Mouse (Mus musculus): ENCODE measurements around the gene Afg3l1.
"Not testable (repeated sequence)": the region's sequence is repeated elsewhere in the genome, so short reads cannot be mapped to it uniquely, and the experiment has no call there.

Gene Afg3l1

GRCm38 (mm10) chr8:123477737-123478258 lies at the start of gene Afg3l1:
Gene Afg3l1 (plus strand): TSS chr8:123477903.
- DNase-seq (ENCODE audit: low read depth, low spot score), result peak; percentile 76

- no peak for DNase-seq (ENCODE audit: low read depth, low spot score)
Observed at GRCm38 (mm10) chr8:123428343-123428893, 49.3 kb upstream of the Afg3l1 start.

GRCm38 (mm10) chr8:123428939-123429721 lies 48.6 kb upstream of the Afg3l1 start:
- DNase-seq (ENCODE audit: low read depth, low spot score), result no peak

DNA sequence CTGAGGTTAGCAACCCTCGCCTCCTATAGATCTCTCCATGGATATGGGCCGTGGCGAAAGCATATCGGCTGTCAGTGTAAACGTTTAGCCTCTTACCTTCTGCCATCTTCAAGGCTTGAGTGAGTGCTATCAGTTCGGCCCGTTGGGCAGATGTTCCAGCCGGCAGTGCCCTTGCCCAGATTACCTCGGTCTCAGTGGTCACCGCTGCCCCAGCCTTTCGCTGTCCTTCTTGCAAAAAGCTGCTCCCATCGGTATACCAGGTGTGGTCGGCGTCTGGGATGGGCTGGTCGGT lies 48.0 kb upstream of the Afg3l1 start:
- DNase-seq (ENCODE audit: low read depth, low spot score), result not testable (repeated sequence)

- DNase-seq (ENCODE audit: low read depth, low spot score), result not testable (repeated sequence)
Observed at GRCm38 (mm10) chr8:123430936-123431335, 46.8 kb upstream of the Afg3l1 start.

DNA sequence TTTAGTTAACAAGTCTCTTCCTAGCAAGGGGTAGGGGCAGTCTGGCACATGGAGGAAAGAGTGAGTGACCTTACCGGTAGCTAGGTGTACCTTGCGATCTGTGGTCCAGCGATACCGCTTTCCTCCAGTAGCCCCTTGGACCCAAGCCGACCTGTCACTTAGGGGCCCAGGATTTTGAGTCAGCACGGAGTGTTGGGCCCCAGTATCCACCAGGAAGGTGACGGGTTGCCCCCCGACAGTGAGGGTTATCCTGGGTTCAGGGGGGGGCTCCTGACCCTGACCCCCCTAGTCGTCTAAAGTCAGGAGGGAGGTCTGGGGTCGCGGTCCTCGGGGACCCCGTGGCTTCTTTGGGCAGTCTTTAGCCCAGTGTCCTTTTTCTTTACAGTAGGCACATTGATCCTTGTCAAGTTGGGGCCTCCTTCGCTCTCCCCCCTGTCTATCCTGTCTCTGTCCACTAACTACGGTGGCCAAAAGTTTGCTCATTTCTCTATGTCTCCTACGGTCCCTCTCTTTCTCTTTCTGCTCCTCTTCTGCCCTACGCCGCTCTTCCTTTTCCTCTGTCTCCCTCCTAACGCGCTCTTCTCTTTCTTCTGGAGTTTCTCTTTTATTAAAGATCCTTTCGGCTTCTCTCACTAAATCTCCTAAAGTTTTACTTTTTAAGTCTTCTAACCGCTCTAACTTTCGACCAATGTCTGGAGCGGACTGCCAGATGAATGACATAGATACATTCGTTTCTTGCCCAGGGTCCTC lies 45.9 kb upstream of the Afg3l1 start:
- no peak for DNase-seq (ENCODE audit: low read depth, low spot score)

GRCm38 (mm10) chr8:123432381-123432780 lies 45.3 kb upstream of the Afg3l1 start:
- no peak for DNase-seq (ENCODE audit: low read depth, low spot score)

DNA sequence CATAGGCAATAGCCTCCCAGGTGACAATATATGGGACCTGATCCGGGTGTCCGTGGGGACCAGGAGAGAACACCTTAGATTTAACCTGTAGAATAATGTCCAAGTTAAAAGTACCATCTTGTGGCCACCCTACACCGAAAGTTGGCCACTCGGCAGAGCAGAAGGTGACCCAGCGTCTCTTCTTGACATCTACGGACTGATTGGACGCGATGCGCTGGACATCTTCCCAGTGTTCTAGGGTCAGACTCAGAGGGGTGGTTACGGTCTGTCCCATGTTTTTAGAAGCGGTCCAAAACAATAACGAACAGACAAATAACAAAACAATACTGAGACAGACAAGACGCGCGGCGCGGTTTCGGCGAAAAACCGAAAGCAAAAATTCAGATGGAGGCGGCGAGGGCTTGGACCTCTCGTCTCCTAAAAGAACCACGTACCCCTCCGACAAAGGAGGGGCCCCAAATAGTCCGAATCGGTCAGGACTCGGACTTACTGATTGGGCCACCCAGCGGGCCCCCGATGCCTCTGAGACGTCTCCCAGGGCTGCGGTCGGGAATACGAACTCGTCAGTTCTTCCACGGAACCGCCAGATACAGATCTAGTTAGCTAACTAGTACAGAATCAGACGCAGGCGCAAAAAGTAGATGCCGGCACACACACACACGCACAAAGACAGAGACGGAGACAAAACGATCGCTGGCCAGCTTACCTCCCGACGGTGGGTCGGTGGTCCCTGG lies 44.3 kb upstream of the Afg3l1 start:
- not testable (repeated sequence) for DNase-seq (ENCODE audit: low read depth, low spot score)

- no peak for DNase-seq (ENCODE audit: low read depth, low spot score)
Observed at GRCm38 (mm10) chr8:123441788-123442187, 35.9 kb upstream of the Afg3l1 start.

DNA sequence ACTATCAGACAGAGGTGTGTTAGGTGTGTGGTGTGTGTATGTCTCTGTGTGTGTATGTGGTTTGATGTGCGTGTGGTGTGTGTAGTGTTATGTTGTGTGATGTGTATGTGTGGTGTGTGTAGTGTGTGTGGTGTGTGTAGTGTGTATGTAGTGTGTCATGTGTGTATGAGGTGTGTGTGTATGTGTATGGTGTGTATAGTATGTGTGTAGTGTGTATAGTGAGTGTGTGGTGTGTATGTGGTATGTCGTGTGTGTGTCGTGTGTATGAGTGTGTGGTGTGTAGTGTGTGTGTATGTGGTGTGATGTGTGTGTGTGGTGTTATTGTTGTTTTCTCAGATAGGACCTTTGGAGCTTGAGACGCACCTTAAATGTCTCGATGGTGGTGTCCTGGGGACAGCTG lies 35.4 kb upstream of the Afg3l1 start:
- DNase-seq (ENCODE audit: low read depth, low spot score), result no peak

DNA sequence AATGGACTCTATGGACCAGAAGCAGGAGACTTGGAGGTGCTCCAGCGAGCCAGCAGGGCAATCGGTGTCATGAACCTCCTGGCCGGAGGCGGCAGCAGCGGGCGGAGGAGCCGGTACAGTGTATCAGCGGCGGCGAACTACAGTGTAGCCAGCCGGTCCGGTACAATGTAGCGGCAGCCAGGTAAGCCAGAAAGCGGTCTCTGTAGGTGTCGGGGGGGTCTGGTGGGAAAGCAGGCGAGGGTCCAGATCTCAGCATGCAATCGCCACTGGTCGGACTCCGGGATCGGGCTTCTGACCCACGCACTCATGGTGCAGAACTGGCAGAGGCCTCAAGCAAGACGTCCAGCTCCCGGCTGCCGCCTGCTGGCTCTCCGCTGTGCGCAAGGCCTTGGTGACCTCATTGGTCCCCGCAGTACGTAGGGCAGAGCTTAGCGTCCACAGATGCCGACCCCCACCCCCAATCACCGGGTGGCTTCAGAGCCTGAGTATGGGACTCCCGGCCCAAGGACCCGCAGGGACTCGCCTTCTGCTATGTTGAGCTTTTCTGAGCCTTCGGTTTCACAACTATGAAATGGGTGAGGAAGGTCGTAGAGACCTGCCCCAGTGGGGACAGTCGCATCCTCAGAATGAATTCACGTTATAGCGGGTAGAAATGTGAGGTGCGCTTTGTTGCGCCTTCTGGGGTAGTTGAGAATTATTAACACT lies 34.7 kb upstream of the Afg3l1 start:
- DNase-seq (ENCODE audit: low read depth, low spot score), result peak; percentile 85

GRCm38 (mm10) chr8:123443576-123443921 lies 34.2 kb upstream of the Afg3l1 start:
- DNase-seq (ENCODE audit: low read depth, low spot score), result peak; percentile 20

GRCm38 (mm10) chr8:123444131-123444530 lies 33.6 kb upstream of the Afg3l1 start:
- DNase-seq (ENCODE audit: low read depth, low spot score), result no peak

DNA sequence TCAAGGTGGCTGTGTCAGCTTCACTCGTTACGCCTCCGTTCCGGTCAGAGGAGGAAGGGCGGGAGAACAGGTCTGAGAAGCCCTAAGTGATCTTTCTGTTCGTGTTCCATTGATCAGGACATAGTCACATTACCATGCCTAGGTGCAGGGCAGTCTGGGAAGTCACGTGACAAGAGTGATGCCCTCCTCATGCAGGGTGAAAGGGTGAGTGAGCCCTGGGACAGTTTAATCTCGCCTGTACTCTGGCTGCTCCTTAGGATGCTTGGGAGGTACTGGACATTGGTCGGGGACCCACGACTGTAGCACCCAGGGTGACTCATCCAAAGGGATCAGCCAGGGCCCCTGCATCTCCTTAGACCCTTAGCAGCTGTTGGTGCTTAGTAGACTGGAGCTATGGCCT lies 31.7 kb upstream of the Afg3l1 start:
- no peak for DNase-seq (ENCODE audit: low read depth, low spot score)

GRCm38 (mm10) chr8:123446799-123447198 lies 30.9 kb upstream of the Afg3l1 start:
- DNase-seq (ENCODE audit: low read depth, low spot score), result peak; percentile 1

DNA sequence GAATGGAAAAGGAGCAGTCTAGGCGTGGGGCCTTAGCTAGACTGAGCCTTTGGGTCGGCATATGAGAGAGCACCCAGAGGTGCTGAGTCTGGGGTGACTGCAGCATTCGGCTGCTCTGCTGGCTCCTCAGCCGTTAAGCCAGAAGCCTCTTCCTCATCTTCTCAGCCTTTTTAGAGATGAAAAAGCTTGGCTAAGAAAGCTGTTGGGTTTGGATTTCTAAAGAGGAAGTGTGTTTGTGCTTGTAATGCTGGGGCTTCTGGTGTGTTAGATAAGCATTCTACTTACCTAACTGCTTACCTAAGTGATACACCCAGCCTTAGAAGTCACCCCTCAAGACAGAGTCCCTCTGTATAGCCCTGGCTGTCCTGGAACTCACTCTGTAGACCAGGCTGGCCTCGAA lies 26.9 kb upstream of the Afg3l1 start:
- DNase-seq (ENCODE audit: low read depth, low spot score), result peak; percentile 1

- DNase-seq (ENCODE audit: low read depth, low spot score), result not testable (repeated sequence)
Observed at GRCm38 (mm10) chr8:123451747-123452146, 26.0 kb upstream of the Afg3l1 start.

DNA sequence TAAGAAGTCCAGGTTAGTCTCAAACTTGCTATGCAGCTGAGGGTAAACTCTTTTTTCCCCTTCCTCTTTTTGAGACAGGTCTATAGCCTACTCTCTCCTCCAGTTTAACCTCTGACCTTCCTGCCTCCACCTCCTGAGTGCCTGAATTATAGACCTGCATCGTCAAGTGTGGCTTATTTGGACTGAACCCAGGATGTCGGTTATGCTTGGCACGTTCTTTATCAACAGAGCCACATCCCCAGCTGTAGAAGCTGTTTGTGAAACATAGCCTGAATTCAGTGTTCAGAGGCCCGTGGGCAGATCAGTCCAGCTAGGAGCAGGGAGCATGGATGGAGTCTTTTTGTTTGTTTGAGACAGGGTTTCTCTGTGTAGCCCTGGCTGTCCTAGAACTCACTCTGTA lies 25.6 kb upstream of the Afg3l1 start:
- no peak for DNase-seq (ENCODE audit: low read depth, low spot score)

DNA sequence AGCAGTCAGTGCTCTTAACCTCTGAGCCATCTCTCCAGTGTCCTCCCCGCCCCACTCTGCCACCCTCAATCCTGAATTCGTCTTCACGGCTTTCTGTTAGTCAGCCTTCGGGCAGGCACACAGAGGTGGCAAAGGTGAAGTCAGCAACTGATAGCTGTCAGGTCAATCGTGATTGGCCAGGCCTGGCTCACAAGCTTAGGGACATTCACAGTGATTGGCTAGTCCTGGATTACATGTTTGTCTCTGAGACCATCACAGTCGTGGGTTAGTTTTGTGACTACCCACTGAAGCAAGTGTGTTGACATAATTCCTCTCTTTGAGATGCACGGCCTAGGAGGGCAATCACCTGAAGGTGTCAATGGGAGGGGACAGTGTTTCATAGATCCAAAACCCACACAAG lies 24.4 kb upstream of the Afg3l1 start:
- no peak for DNase-seq (ENCODE audit: low read depth, low spot score)

- no peak for DNase-seq (ENCODE audit: low read depth, low spot score)
Observed at GRCm38 (mm10) chr8:123453951-123454350, 23.8 kb upstream of the Afg3l1 start.

DNA sequence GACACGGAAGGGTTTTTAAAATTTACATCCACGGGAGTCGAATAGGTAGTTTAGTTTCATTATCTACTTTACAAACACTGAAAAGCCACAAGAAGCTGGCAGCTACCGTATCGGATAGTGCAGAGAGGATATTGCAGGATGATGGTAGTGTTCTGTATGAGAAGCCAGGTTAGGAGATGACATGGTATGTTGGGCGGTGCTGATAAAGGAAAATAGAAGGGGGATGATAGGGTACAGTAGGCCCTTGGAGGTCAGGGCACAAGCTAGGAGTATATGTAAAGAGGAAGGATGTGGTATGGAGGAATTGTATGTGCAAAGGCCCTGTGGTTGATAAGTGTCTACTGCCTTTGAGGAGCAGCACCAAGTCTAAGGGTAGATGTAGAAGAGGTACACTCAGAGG lies 23.1 kb upstream of the Afg3l1 start:
- DNase-seq (ENCODE audit: low read depth, low spot score), result no peak

Measured in 3T3-L1 (cell line).